Mouse (Mus musculus) cortical plate, adult 2 months (tissue): ENCODE results near the gene Kcnk1. TPM values are rescaled to one million over a fixed set of nuclear protein-coding genes. Genes with fewer than 3 reads are reported as not detected.

Experiments
- H3K27ac ChIP-seq: fragments of 200-500 bp; 2 replicates; pipeline ENCODE4 v1.5.1; 2012; ENCODE audit warnings: low read length, control low read depth, inconsistent platforms; ENCODE audit not compliant: insufficient read depth
- H3K4me1 ChIP-seq: fragments of 200-500 bp; 2 replicates; pipeline ENCODE4 v1.6.1; 2011; ENCODE audit warnings: low read length; ENCODE audit not compliant: control insufficient read depth, insufficient read depth
- H3K4me3 ChIP-seq: fragments of 200-500 bp; 2 replicates; pipeline ENCODE4 v1.5.1; 2011; ENCODE audit warnings: mild to moderate bottlenecking, low read length, control low read depth; ENCODE audit not compliant: insufficient read depth
- CTCF ChIP-seq: fragments of 200-500 bp; IDR thresholded peaks from 2 replicates; pipeline ENCODE4 v1.5.1; 2011; ENCODE audit warnings: mild to moderate bottlenecking, control low read depth, low read length; ENCODE audit not compliant: insufficient read depth; ENCODE audit errors: extremely low read depth
- POLR2A ChIP-seq: fragments of 200-500 bp; IDR thresholded peaks from 2 replicates; pipeline ENCODE4 v1.6.1; 2011; ENCODE audit warnings: mild to moderate bottlenecking, low read length, control low read depth; ENCODE audit not compliant: insufficient read depth; ENCODE audit errors: extremely low read depth
- polyA plus RNA-seq: library from polyadenylated mRNA; depleted of rRNA; stranded (reverse); fragments of >200 nt; gene quantifications from 2 replicates; pipeline ENCODE4 v1.2.3, GENCODE M21; 2012

Kcnk1 gene
- polyA plus RNA-seq, 1 experiment = 124 TPM

DNA sequence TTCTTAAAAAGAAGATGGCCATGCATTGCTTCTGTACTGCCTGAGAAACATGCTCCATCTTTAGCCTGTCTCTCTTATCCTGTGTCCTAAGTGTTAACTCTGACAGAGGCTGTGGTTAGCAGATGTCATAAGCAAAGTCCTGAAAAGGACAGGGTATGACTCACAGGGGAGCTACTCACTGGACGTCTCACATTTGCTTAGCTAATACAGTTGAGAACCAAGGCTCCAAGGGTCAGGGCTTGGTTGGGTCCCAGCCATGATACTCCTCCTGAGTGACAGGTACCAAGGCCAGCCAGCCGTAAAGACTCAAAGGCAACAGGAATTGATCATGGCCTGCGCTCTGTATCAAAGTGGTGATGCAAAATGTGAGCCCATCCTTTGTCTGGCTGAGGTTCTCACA lies 15.9 kb downstream of the Kcnk1 start:
- Histone ChIP-seq H3K4me3 (no peak overlapping the region), H3K4me1 (peaks cover 14% of the 10 kb centered on the region), H3K27ac (no peak overlapping the region)
- no peak for TF ChIP-seq POLR2A
- TF ChIP-seq CTCF = no peak

DNA sequence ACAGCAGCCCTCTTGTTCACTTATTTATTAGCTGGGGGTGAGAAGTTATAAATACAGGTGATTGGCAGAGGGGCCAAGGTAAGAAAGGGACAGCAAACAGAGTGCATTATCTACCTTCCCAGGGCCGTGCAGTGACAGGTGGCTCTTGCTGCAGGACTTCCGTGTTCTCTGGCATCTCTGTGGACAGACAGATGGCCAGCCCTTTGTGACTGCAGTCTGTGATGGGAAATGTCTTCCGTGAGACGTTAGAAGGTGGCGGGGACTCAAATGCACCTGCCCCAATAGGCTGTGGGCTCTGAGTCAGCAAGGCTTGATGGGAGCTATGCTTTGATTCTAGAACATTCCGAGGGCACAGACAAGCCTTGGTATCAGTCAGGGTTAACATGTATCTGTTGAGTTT lies 17.4 kb downstream of the Kcnk1 start:
- Histone ChIP-seq H3K4me3 (no peak overlapping the region), H3K4me1 (peaks cover 11% of the 10 kb centered on the region), H3K27ac (no peak overlapping the region)
- TF ChIP-seq POLR2A (no peak), CTCF (no peak)

DNA sequence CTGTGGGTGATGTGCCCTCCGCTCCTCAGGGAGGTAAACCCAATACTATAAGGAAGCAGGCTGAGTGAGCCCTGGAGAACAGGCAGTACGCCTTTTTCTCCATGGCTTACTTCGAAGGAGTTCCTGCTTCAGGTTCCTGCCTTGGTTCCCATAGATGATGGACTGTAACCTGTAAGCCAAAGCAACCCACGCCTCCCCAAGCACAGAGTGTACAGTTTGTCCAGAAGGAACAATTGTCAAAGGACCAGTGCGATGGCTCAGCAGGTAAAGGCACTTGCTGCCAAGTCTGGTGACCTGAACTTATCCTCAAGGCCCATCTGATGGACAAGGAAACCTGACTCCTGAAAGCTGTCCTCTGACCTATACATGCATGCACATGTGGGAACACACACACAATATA lies 18.7 kb downstream of the Kcnk1 start:
- Histone ChIP-seq H3K27ac (no peak overlapping the region), H3K4me1 (peaks cover 7% of the 10 kb centered on the region), H3K4me3 (no peak overlapping the region)
- TF ChIP-seq CTCF (no peak), POLR2A (no peak)

DNA sequence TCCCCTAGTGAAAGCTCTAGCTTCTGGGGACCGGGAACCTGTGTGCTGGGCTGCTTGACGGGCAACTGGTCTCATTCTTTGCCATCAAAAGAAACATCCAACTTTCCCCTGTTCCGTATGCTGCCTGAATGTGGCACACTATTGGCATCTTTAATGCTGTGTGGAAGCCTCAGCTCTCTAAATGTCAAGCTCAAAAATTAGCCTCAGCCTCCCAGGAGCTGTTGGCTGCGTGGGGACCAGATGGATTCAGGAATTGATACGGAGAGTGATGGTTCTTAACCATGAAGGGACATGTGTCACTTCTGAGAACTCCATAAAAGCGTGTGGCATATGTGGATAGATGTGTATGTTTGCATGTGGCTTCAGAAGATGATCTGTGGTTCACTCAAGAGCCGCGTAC lies 27.0 kb downstream of the Kcnk1 start:
- Histone ChIP-seq H3K4me1 (peaks cover 11% of the 10 kb centered on the region), H3K27ac (no peak overlapping the region), H3K4me3 (no peak overlapping the region)
- TF ChIP-seq POLR2A (no peak), CTCF (no peak)

DNA sequence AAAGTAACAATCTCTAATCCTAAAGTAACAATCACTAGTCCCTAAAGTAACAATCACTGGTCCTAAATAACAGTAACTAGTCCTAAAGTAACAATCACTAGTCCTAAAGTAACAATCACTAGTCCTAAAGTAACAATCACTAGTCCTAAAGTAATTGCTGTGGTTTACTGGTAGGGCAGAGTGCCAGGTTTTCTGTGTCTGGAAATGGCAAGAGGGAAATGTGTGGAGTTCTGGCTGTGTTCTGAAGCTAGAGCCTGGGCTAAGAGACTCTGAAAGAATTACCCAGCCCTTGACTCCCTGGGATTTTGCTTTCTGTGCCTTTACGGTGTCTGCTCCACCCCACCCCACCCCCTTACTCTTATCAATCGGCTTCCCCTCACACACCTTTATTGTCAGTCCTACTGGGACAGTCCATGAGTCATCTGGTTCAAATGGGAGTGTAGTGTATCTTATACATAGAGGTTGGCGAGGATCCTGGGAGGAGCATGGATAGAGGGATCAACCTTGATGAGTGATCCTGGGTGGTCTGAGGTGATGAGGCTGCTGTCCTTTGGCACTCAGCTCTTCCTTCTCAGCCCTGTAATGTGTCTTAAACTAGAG lies 28.8 kb downstream of the Kcnk1 start:
- TF ChIP-seq POLR2A = no peak
- H3K4me3 ChIP-seq = no peak overlapping the region
- peaks cover 10% of the 10 kb centered on the region for H3K4me1 ChIP-seq
- no peak overlapping the region for H3K27ac ChIP-seq

DNA sequence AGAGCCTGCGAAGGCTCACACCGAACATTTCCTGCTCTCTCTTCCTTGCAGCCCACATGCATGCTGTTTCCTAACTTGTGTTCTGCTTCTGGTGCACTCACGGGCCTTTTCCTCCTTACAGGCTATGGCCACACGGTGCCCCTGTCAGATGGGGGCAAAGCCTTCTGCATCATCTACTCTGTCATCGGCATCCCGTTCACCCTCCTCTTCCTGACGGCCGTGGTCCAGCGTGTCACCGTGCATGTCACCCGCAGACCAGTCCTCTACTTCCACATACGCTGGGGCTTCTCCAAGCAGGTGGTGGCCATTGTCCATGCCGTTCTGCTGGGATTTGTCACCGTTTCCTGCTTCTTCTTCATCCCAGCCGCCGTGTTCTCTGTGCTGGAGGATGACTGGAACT lies 29.9 kb downstream of the Kcnk1 start:
- Histone ChIP-seq H3K4me1 (peaks cover 12% of the 10 kb centered on the region), H3K27ac (no peak overlapping the region), H3K4me3 (no peak overlapping the region)
- no peak for TF ChIP-seq CTCF
- TF ChIP-seq POLR2A = no peak

DNA sequence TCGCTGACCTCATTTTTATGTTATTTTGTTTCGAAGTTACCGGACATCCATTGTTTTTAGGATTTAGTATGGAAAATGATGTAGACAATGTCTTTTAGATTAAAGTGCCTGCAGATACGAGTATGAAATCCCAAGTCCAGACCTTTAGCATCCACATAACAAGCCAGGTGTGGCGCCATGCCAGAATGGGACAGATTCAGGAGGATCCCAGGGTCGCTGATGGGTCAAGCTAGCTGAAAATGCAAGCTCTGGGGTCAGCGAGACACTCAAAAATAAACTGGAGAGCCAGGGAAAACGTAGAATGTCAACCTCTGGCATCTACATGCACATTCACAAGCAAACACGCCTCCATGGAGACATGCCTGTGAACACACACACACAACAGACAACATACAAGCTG lies 31.2 kb downstream of the Kcnk1 start:
- peaks cover 9% of the 10 kb centered on the region for H3K4me1 ChIP-seq
- H3K27ac ChIP-seq = no peak overlapping the region
- TF ChIP-seq POLR2A (no peak), CTCF (no peak)
- no peak overlapping the region for H3K4me3 ChIP-seq

DNA sequence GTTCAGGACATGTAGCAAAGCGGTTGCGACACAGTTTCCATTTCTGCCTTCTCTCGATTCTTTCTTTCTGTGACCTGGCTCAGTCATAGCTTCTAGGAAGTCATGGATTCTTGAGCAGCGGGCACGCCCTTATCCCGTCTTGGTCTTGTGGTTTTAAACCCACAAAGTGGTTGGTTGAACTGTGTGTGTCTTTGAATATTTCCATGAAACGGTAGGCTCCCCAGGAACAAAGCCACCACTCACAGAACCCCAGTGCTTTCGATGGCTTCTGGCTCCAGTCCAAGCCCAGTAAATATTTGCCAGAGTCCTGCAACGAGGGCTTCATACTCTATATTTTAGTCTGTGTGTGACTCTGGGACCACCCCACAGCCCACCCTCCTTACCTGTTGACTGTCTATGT lies 31.6 kb downstream of the Kcnk1 start:
- TF ChIP-seq CTCF (no peak), POLR2A (no peak)
- Histone ChIP-seq H3K4me3 (no peak overlapping the region), H3K27ac (no peak overlapping the region), H3K4me1 (peaks cover 9% of the 10 kb centered on the region)

DNA sequence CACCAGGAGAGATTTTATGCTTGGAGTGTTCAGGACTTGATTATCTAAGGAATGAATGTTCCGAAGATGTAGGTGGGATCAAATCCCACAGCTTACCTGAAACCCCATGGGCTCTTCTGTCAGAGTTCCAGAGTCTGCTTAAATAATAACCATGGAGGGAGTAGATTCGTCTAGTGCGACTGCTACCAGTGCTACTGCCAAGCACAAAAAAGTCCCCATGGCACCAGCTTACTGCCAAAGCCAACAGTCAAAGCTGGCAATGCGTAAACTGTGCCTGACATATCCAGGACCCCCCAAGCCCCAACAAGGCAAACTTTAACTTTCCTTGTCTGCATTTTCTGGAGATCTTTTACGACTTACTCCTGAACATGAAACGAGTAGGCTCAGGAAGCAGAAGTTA lies 32.5 kb downstream of the Kcnk1 start:
- Histone ChIP-seq H3K4me3 (no peak overlapping the region), H3K27ac (no peak overlapping the region), H3K4me1 (peaks cover 8% of the 10 kb centered on the region)
- TF ChIP-seq POLR2A (no peak), CTCF (no peak)

DNA sequence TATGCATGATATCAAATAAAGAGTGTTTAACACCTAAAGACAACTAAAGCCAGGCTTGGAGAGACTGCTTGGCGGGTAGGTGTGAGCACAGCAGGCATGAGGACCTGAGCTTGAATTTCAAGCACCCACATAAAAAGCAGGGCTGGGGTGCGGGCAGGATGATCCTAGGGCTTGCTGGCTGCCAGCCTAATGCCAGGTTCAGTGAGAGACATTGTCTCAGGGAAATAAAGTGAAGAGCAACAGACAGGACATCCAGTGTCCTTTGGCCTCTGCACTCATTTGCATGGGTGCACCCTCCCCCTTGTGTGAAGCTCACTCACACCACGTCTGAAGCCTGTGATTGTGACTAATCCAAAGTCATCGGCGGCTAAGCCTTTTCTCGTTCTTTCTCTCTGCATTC lies 34.0 kb downstream of the Kcnk1 start:
- TF ChIP-seq CTCF (no peak), POLR2A (no peak)
- Histone ChIP-seq H3K4me1 (peaks cover 10% of the 10 kb centered on the region), H3K4me3 (no peak overlapping the region), H3K27ac (no peak overlapping the region)
